Mouse (Mus musculus): ENCODE results near the gene Dusp5.
"Not testable (repeated sequence)": the region's sequence is repeated elsewhere in the genome, so short reads cannot be mapped to it uniquely, and the experiment has no call there.

Dusp5 gene

GRCm38 (mm10) chr19:53576061-53576460, 47.2 kb downstream of the Dusp5 start:
- peak; percentile 33 for DNase-seq (ENCODE audit: low spot score)

- peak; percentile 20 for DNase-seq (ENCODE audit: low spot score)
These were observed 48.3 kb downstream of the Dusp5 start for GRCm38 (mm10) chr19:53577025-53577800.

GRCm38 (mm10) chr19:53578597-53579252, 49.8 kb downstream of the Dusp5 start:
- DNase-seq (ENCODE audit: low spot score), result peak; percentile 68

- DNase-seq (ENCODE audit: low spot score), result not testable (repeated sequence)
These were observed 51.4 kb downstream of the Dusp5 start for GRCm38 (mm10) chr19:53580271-53580670.

- not testable (repeated sequence) for DNase-seq (ENCODE audit: low spot score)
These were observed 58.8 kb downstream of the Dusp5 start for GRCm38 (mm10) chr19:53587686-53588085.

- DNase-seq (ENCODE audit: low spot score), result not testable (repeated sequence)
These were observed 60.1 kb downstream of the Dusp5 start, which contains the start of gene Nutf2-ps1 for GRCm38 (mm10) chr19:53588968-53589367. Nutf2-ps1 (minus strand) TSS chr19:53589068.

Data from urinary bladder, postnatal 14 days (tissue).